Mouse (Mus musculus) adrenal gland, postnatal 10 days (tissue): Measurements from ENCODE around the gene Phldb1. TPM values are rescaled to one million over a fixed set of nuclear protein-coding genes. Genes with fewer than 3 reads are reported as not detected.

Experiments used
- DNase-seq: peaks from one replicate; pipeline ENCODE4 v3.0.0; 2021; ENCODE audit warnings: mixed read lengths
- total RNA-seq, 2 experiments: library from RNA; stranded (reverse); gene quantifications; 2 replicates each; pipeline ENCODE4 v1.2.3; 2021

Gene Phldb1
- total RNA-seq, 2 experiments from 2014 or later: 54.5 to 63.9 TPM

DNA sequence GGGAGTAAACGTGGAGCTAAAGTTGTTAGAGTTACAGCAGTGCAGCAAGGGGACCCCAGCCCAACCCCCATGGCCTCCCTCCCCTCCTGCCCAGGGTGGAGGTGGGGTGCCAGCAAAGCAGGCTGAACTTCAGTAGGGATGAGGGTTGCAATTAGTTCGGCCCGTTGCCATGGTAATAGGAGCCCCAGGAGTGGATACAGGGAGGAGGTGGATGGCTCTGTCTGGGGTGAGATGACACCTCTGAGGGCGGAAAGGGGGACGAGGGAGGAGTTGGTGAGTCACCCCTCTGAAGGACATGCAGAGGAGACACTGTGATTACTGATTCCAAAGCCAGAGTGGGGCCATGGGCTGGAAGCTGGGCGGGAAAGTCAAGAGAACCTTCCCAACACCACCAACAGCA is 26.1 kb downstream of the Phldb1 start:
- DNase-seq: peak; percentile 72

GRCm38 (mm10) chr9:44708429-44708765 is 26.6 kb downstream of the Phldb1 start:
- DNase-seq: peak; percentile 93

GRCm38 (mm10) chr9:44707749-44708428 is 27.1 kb downstream of the Phldb1 start:
- no peak for DNase-seq

DNA sequence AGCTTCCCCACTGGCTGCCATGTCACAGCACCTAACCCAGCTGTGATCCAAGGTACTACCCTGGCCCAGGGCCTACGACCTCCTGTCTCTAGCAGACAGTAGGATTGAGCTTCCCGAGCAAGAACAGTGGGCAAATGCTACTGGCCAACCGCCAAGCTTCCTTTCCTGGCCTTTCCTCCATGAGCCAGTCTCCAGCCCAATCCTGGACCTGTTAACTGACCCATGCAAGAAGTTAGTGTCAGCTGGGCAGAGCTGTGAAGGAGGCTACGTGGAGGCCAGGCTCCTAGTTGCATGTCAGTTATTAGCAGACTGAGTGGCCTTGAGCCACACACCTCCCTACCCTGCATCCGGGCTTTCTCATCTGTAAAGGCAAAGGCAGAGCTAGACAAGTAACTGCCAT is 35.3 kb downstream of the Phldb1 start:
- no peak for DNase-seq

DNA sequence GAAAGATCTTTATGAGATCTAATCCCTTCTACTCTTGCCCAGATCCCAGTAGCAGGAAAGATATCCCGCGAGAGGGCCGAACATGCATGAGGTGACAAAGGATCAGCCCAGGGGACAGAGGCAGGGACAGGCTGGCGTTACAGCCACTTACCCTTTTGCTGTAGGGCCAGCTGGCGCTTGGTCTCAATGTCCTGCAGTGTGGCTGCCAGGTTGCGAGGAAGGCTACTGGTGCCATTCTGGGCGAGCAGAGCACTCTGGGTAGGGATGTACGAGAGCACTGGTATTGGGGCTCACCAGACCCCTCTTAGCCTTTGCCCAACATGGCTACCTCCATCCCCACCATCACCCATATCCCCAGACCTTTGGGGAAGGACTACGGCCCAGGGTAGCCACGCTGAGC is 35.8 kb downstream of the Phldb1 start:
- DNase-seq: no peak

DNA sequence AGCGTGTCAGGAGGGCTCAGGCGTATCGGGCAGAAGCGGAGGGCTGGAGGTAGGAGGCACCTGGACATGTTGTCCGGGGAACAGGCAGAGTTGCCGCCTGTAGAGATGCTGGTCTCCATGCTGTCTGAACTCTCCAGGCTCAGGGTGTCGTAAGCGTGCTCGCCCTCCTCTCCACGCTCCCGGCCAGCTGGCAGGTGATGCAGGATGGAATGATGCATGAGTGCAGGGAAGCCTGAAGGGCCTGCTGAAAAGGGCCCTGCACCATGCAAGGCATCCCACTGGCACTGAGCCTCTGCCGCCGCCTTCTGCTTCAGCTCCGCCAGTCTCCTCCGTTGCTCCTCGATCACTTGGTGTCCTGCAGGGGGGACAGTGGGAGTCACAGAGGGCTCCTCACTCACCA is 37.1 kb downstream of the Phldb1 start:
- DNase-seq: no peak

GRCm38 (mm10) chr9:44693071-44693470 is 41.9 kb downstream of the Phldb1 start:
- DNase-seq: no peak

DNA sequence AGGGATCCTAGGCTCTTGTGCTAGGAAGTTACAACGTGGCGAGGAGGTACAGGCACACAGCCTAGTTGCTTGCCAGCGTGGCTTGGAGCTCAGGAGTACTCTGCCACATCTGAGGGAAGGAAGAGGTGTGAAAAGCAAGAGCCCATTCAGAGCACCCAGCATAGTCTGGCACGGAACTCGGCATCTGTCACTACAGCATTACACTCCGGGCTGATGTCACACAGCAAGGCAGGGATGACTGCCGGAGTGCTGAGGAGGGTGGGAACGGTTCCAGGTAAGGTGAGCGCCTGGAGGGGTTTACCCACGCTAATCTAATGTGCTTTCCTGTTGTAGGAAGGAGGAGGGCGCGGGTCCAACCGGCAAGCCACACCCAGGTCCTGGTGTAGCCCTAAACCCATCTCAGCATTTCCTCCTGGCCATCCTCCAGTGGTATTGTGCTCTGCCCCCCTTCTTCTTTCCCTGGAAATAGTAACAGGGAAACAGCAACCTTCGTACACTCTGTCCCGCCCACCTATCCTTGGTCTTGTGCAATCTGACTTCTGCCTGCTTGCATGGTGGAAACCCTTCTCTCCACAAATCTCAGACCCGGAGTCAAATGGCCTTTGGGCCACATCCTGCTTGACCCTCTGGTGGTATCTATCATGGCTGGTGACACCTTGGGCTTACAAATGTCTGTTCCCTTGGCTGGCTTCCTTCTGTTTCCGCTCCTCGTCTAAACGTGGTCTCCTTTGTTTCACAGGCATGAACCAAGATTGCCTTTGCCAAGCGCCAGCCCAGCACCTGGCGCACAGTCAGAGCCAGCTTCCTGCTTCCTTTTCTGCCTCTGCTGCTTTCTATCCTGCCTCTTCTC is 43.1 kb downstream of the Phldb1 start:
- DNase-seq: peak; percentile 70

- no peak for DNase-seq
Observed at GRCm38 (mm10) chr9:44690641-44691040, 44.4 kb downstream of the Phldb1 start.

- DNase-seq: no peak
Observed at GRCm38 (mm10) chr9:44688013-44688412, 47.0 kb downstream of the Phldb1 start.

DNA sequence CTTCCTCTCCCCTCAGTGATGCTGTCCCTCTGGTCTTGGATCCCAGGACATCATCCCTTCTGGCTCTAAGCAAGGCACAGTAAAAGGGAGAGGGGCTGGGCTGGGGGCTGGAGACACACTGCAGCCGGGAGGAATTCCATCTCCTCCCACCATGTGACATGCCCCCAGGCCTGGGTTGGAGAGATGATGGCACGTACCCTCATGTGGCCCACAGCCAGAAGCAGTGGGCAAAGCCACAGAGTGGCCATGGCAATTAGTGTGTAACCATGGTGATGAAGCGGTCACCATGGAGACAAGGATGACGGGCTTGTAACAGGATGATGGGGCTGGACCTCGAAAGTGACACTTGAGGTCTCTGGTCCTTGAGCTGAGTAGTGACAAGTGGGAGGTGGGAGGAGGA is 48.4 kb downstream of the Phldb1 start:
- no peak for DNase-seq

DNA sequence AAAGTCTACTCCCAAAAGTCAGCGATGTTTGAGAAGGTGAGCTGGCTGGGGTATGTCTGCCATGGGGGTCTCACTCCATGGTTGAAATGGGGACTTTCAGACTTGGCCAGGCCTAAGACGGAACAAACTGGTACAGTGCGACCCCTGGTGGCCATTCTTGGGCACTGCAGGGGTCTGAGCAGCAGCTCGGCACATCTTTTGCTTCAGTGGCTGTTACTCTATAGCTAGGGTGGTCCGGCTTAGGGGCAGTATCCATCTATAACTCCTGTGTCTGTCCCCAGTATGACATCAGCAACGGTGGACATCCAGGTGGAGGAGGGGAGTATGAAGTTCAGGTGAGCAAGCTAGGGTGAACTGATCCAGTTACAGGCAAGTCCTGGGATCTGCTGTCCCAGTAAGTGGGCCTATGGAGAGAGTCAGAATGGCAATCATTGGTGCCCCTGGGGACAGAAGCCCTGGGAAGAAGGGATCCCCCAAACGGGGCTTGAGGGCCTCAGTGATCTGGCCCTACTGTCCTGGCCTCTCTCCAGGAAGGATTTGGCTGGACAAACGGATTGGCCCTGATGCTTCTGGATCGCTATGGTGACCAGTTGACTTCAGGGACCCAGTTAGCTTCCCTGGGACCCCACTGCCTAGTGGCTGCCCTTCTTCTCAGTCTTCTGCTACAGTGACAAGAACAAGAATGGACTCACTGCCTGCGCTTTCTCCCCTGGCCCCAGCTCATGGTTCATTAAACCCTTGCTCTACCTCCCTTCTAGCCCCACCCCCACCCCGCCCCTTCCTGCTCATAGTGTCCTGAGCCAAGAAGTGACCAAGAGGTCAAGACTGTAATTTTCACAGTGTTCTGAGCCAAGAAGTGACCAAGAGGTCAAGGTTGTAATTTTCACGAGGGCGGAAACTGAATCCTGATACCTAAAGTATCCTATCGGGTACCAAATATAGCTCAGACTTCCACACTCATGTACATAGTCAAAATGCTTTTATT is 49.4 kb downstream of the Phldb1 start:
- DNase-seq: peak; percentile 84

GRCm38 (mm10) chr9:44683046-44683445 is 52.0 kb downstream of the Phldb1 start:
- DNase-seq: no peak

- no peak for DNase-seq
Observed at GRCm38 (mm10) chr9:44679565-44679964, 55.4 kb downstream of the Phldb1 start.

DNA sequence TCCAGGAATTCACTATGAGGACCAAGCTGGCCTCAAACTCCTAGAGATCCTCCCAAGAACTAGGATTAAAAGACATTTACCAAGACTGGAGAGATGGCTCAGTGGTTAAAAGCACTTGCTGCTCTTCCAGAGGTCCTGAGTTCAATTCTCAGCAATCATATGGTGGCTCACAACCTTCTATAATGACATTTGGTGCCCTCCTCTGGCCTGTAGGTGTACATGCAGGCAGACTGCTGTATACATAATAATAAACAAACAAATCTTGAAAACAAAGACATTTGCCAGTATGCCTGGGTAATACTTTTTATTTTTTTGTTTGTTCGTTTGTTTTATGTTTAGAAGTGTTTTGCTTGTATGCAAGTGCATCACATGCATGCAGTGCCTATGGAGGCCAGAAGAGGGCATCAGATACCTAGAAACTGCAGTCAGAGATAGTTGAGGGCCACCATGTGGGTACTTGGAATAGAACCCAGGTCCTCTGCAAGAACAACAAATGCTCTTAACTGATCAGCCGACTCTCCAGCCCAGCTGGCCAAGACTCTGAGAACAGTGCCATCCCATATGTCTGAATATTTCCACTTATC is 56.6 kb downstream of the Phldb1 start:
- DNase-seq: no peak

- DNase-seq: no peak
Observed at GRCm38 (mm10) chr9:44673005-44673404, 62.0 kb downstream of the Phldb1 start, which contains the start of gene Treh. TSS of gene Treh (plus strand) at chr9:44673233.

GRCm38 (mm10) chr9:44672291-44672865 is 62.6 kb downstream of the Phldb1 start:
- DNase-seq: no peak

DNA sequence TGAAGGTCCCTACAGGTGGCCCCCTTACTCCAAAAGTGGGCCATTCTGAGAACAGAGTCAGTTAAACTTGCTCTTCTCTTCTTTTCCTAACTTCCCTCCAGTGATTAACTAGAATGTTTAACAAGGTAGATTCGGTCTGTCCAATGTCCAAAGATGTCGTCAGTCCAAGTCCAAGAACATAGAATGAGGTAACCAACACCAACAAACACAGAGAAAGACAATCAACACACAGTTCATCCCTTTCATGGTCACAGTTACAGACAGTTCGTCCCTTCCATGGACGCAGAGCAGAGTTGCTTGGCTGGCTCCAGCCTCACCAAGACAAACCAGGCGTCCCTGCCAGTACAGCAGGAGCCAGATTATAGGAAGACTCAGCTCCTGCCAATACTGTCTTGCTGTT is 63.6 kb downstream of the Phldb1 start:
- no peak for DNase-seq

GRCm38 (mm10) chr9:44663706-44664105 is 71.3 kb downstream of the Phldb1 start:
- no peak for DNase-seq

DNA sequence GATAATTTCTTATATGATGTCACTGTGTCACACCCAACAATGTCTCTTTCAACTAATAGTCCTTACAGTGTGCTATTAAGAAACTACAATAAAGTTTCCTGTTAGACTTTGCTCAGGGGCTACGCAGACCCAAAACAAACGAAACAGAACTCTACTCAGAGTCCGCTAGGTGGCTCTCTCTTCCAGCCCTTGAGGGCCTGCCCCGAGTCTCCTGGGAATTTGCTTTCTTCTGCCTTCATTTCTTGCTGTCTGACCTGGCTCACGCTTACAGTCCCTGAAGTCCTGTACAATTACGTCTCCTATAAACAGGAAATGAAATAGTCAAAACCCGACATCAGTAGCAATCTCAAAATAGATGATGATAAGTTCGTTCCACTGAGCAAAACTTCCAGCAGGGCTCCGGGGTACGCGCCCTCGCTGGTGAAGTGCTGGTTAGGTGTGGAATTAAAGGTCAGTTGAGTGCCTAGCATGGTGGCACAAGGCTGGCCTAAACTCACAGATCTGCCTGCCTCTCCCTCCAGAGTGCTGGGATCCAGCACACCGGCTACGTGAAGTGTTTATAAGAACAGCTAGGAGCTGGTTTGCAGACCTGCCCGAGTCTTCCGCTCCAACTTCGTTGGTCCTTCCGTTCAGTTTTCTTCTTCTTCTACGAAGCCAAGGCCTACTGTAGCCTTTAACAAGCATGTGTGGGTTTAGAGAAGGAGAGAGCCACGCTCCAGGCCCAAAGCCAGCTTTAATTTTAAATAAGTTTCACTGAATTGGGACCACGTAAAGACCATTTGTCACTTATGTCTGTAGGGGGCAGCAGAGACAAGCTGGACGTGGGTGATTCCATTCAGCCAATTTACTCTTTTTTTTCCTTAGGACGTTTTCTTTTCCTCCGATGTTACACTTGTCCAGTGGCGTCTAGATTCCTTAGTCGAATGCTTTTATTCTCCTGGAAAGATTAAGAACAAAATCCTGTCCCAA is 79.6 kb downstream of the Phldb1 start:
- peak; percentile 76 for DNase-seq

DNA sequence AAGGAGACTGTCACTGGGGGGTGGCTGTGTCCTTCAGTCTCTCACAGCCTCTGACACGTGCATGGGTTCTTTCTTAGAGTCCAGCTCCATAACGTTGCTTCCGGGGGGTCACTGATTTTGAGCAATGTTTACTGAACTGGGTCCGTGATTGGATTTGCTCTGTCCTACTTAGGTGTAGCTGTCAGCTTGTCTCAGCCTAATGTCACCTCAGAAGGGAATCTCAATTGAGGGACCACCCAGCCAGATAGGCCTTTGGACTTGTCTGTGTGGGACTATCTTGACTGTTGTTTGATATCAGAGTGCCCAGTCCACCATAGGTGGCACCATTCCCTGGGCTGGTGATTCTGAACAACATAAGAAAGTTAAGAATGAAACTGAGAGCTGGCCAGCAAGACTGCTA is 81.1 kb downstream of the Phldb1 start:
- DNase-seq: no peak
